Mouse (Mus musculus) regulatory T cell (primary cell): ENCODE measurements at regions not wholly inside any gene's neighbourhood (a gene's known extent, or its start where the extent isn't known, plus 50 kb on each side); places are given as distances from the start of the nearest gene placed in this dataset.

ENCODE experiments used
- in situ Hi-C: fragments of 300-600 bp; cut with MboI, MseI; formaldehyde crosslinking; loops from one replicate; pipeline ENCODE4 v1.15.1; 2025; ENCODE audit warnings: high pct_unique_total_duplicates

DNA sequence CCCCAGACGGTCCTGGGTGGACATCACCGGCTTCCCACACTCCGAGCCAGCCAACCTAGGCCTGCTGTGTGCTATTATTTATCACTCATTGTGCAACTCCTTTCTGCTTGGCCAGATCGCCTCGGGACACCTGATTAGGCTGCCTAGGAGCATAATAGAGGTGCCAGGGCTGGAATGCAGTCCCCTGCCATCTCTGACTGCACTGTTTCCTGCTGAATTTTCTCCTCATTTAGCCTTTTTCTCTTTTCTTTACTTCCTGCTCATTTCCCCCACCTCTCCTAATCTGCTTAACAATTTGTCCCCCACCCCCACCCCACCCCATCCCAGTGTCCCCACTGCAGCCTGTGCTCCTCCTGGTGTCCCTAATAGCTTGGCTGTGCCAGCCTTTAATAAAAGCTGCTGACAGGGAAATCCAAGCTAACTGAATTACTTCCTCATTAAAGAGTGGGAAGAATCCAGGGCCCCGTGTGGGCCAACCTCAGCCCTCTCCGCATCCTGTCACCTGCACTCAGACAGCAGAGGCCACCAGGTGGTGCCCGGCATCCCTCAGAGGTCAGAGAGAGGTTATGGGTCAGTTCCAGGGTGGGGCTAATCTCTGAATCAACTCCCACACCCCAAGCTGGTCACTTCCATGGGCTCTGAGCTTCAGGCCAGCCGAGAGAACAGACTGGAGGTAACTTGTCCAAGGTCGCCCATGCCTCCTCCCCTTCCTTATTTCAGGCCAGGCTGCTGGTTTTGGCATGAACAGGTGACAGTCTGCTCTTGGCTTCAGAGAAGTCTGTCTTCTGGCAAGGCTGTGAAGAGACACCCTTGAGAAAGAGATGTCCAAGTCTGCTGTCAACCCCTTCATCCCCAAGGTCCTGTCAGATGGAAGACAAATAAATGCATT lies 269.3 kb upstream of the Sdk2 start:
- in situ Hi-C loops = no loop called here

DNA sequence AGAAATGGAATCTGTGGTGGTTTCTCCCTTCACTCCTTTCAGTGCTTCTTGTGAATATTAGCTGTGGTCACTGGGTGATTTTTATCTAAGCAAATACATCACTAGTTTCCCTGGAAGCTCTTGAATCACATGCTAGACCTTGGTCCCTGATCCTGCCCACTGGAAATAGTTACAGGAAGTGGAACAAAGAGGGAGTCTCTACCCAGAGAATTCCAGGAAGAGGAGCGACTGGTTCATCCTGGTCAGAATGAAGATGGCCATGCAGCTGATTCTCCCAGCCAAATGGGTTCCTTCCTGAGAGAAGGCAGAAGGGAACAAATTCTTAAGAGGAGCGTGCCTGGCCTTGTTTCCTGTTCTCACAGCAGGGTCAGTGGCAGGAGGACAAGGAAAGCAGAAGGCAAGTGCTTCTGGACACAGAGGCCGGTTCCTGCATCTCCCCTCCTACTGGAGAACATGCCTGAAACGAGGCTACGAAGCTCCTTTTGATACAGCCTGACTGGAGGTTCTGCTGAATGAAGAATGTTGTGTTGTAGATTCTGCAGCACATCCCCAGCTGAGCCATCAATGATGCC lies 264.8 kb upstream of the Sdk2 start:
- in situ Hi-C loops = no loop called here

DNA sequence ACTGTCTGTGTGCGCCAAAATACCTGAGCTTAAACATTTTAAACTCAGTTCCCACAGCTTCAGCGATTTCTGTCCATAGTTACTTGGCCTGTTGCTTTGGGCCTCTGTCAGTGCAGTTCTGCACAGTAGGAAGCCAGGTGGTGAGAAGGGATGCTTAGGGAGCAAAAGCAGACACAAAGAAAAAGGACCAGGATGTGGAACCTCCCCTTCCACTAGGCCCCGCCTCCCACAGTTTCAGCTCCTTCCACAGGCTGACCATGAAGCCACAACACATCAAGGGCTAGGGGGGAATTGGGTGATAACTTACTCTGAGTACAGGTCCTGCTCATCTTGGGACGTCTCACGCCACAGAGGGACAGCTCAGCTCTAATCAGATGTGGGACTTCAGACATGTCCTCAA lies 263.5 kb upstream of the Sdk2 start:
- in situ Hi-C loops = no loop called here

DNA sequence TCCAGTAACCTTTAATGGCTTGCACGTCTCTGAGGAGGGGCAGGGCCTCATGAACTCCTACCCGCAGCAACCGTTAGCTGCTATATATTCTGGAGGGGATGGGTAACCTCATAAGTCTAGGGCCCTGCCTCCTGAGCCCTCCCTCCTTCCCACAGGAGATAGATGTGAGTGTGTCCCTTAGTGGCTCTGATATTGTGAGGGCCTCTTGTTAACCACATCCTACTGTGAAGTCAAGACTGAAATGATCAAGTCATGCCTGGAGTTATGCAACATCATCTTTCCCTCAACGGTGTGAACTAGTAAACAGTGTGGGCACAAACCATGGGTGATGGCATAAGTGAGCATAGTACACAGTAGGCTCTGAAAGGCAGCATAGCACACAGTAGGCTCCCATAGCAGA lies 255.8 kb upstream of the Sdk2 start:
- in situ Hi-C loops = no loop called here

DNA sequence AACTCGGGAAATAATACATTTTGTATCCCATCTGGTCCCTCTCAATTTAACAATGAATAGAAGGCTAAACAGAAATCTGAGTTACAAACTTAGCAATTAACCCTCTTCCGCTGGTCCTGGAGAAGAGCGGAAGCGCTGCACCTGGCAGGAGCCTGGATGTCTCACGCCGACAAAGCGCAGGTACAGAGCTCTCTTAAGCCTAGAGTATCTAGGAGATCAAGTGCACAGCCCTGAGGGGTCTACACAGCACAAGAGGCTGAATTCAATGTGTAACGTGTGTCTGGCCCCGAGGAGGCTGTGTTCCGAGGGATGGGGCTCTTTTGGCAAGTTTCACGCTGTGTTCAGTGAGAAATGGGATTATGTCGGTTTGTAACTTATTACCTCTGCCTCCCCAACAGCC lies 255.1 kb upstream of the Sdk2 start:
- in situ Hi-C loops = no loop called here

DNA sequence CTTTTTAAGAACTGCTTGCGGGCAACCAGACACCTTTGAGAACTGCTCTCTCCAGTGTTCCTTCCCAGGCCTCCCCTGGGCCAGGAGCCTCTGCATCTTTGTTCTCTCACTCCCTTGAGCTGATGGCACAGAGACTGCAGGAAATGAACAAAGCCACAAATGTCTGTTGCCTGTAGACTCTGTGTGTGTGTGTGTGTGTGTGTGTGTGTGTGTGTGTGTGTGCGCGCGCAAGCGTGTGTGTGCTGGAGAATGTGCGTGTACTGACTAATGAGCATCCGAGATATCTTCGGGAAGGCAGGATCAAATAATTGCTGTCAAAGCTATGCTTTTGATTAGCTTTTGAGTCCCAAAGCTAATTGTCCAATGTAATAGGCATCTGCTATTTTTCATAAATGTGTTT lies 254.7 kb upstream of the Sdk2 start:
- in situ Hi-C loops = no loop called here

DNA sequence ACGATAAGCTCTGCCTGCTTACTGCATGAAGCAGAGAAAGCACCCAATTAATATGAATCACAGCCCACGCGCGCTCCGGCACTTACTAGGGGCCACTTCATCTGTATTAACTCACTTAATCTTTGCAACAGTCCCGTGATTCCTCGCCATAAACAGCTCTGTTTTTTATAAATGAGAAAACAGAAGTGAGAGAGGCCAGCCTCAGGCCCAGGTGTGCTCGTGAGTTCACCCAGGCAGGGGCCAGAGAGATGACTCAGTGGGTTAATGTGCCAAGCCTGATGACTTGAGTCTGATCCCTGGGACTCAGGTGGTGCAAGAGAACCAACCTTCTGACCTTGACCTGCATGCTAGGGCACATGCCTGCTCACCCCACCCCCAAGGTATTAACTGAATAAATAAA lies 248.4 kb upstream of the Sdk2 start:
- in situ Hi-C loops = no loop called here

DNA sequence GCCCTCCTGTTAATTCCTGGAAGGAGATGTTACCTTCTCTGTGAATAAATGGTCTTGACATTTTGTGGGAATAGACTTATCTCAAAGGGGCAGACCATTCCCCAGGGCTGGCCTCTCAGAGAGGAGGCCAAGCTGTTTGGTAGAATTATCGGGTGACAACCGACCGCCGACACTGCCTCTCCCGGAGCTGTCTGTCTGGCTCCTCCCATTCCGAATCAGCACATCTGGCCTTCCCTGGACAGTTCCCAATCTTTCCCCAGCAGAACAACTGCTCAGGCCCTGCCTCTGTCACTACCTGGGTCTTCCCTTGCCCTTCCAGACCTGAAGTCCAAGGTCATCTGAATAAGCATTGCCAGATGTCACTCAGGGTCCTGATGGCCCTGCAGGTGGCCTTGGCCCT lies 246.8 kb upstream of the Sdk2 start:
- in situ Hi-C loops = no loop called here

DNA sequence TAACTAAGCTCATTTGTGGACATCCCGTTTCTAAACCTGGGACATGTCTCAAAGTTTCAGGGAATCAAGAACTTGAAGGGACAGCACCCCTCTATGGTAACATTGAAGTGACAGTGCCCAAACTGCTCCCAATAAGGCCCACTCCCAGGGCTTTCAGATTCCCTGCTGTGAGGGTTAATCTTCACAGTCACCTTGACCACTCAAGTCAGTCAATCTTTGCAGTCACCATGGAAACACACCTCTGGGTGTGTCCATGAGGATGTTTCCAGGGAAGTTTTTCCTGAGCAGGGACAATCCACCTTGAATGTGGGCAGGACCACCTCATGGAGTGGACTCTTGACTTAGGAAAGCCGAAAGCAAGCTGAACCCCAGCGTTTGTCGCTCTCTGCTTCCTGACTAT lies 244.8 kb upstream of the Sdk2 start:
- in situ Hi-C loops = no loop called here

DNA sequence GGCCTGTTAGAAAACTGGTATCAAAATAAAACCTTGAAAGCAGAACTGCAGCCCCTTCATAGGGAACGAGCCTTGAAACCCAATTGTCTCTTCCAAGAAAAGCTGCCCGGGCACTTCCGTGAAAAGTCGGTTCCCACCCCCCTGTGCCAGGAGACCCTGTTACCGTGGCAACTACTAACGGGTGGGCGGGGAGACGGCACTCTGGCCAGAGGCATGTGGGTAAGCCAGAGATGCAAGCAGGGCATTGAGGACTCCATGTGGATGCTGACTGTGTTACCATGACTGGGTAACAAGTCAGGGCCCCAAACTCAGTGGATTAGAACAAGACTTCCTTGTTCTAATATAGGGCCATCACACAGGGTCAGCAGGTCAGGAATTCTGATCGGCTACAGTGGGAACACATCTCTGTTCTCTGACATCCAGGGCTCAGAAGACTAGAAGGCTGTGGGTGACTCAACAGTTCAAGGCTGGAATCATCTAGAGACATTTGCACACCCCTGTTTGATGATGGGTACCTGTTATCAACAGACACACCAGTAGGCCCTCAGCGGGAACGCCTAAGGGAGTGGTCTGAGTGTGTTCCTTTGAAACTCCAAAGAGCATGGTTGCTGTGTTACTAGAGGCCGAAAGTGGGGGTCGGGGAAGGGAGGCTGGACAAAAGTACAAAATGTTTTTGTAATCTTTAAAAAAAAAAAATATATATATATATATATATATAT lies 236.9 kb upstream of the Sdk2 start:
- in situ Hi-C loops = no loop called here

DNA sequence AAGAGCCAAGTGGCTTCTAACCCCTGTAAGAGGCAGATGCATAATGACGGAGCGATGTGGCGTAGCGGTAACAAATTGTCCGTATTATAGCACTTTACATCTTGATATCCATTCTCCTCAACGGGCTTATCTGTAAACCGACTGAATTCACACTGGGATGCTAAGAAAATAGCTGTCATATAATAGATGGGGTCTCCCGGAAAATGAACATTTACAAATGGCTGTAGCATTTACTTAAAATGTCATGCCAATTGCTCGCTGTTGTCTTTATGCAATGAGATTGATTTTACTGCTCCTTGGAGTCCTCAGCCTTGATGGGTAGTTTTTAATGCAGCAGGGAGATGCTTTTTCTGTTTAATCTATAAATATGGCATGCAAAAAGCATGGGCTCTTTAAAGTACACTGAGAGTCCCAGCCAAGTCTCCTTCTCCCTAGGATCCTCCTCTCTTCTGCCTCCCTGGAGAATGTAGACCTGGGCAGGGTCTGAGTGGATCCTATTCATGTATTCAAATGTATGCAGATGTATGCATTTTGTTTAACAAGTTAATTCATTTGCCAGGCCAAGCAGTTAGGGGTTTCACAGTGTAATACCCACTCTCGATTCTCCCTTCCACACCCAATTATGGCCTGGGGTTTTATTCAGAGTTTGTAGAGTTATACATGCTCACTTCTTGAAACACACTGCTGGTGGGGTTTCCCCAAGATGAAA lies 233.9 kb upstream of the Sdk2 start:
- in situ Hi-C loops = no loop called here

DNA sequence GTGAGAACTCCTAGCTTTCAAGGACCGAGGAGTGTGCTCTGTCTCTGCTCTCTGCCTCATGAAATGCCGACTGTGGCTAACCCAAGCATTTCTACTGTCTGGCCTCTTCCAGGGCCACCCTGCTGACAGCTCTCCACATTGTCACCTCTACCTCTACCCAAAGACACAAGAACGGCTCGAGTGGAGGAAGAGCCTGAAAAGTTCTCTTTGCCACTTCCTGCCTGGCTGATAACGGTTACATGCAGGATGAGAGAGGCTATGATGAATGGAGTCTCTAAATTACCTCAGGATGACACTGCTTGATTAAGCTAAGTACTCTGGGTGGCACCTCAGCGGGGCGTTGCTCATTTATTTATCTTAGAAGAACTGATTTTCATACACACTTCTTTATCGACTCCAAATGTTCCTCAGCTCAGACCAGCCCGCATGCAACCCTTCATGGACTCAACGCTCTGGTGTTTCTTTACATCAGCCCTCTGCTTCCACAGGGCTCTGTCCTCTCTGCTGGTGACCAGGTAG lies 230.0 kb upstream of the Sdk2 start:
- in situ Hi-C loops = no loop called here

DNA sequence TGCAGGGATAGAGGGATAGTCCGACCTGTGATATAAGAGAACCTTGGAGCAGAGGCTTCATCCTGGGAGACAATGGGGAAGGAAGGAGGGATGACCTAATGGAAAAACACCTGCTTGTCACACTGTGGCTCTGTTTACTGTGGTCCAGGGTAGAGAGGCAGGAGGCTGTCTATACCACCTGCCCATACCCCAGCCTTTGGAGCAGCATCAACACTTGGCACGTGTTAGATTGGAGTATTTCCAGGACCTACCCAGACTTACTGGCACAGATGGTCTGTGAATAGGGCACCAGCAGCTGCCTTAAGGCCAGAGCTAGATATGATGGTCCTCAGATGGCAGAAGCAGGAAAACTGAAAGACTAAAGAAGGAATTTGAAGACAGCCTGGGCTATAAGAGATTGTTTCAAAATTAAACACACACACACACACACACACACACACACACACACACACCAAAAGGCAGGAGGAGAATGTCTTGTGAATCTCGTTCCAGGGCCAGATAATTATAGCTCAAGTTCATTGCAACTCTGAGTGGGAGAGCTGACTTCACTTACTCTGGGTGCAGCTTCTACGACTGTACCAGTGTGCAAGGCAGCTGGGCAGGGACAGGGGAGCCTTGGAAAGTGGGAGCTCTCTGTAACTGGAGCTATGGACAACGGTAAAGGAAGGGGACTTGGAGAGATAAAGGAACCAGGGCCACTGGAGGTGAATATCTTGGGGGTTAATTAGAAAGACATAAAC lies 227.8 kb upstream of the Sdk2 start:
- in situ Hi-C loops = no loop called here

DNA sequence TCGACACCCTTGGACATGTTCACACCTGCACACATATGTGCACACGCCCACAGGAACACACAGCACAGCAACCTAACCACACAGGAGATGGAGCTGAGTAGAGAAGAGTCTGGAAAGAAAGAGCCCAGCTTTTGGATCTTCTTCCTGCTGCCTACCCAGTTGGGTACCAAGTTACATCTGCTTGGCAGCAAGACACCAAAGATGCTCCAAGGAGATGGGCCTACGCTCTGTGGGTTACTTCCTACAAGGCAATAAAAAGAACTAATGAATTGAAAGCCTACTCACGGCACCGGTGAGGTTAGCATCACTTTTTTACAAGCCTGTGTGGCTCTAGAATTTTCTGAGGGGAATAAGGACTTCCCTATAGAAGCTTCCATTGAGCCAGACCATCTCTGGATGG lies 224.4 kb upstream of the Sdk2 start:
- in situ Hi-C loops = no loop called here

DNA sequence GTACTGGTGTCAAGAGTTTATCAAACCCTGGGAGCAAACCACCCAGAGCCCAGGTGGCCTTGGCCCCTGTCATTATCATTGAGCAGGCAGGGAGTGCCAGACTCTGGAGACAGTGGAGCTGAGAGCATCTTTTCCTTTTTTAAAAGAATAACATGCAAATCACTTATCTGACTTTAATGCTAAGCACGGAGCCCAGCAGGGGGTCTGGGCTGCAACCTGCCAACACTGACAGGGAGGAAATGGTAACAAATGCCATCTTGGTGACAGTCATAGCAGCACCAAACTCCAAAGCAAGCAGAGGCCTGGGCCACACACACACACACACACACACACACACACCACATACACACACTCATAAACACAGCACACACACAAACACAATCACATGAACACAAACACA lies 223.1 kb upstream of the Sdk2 start:
- in situ Hi-C loops = no loop called here

DNA sequence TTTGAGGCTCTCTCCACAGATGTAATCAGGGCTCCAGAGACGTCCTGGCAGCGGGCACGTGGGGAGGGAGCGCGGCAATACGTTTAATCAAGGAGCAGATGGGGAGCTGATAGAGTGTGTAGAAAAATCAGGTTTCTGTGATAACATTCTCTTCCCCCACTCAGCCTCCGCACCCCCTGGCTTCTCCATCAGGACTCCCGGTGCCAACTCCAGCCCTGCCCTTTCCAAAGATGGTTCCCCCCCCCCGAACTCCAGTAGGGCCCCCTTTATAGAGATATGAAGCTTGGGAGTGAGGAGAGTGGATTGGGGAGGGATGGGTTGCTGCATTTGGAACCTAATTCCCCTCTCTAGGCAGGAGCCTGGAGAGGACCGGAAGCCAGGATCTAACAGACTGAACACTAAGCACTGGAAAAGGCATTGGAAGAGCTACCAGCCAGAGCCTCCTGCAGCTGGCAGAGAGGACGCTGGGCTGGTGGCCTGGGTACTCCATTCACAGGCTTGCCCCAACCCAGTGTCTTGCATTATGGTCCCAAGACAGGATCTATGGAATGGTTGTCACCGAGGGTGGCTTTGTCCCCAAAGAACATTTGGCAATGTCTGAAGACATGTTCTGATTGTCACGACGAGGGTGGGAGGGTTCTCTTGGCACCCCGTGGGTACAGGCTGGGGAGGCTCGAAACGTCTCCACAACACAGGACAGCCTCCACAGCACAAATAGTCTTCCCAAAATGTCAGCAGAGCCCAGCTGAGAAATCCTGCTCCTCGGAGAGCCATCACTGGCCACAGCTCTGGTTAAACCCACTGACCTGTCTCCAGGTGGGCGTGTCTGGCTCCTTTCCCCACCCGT lies 218.2 kb upstream of the Sdk2 start:
- in situ Hi-C loops = no loop called here

DNA sequence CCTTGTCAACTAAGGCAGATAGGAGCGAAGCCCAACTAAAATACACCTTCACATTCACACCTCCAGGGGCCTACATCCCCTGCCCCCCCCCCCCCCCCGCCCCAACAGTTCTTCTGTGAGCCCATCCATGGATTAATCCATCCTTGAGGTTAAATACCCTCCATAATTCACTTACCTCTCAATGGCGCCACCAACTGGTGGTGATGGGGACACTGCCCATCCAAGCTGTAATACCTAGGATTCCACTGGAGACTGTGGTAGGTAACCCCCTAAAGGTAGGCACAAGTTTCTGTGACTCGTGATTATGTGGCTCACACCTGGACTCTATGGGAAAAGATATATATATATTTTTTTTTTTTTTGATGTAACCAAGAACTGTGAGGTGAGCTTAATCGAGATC lies 216.4 kb upstream of the Sdk2 start:
- in situ Hi-C loops = no loop called here

DNA sequence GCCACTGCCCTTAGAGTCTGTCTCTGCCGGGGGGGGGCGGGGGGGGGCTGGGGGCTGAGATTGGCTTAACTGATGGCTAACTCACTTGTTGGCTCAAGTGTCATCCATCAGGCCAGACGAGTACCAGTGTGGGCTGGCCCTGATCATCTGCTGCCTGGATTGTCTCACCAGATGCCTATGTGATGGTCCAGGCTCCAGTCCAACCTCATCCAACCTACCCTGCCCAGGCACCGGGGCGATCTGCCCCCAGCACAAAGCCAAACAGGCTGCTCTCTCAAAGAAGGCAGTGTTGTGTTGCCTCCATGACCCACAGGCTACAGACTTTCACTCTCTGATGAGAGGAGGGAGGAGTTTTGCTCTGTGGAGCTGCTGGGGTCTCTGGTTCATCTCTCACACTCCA lies 215.7 kb upstream of the Sdk2 start:
- in situ Hi-C loops = no loop called here

DNA sequence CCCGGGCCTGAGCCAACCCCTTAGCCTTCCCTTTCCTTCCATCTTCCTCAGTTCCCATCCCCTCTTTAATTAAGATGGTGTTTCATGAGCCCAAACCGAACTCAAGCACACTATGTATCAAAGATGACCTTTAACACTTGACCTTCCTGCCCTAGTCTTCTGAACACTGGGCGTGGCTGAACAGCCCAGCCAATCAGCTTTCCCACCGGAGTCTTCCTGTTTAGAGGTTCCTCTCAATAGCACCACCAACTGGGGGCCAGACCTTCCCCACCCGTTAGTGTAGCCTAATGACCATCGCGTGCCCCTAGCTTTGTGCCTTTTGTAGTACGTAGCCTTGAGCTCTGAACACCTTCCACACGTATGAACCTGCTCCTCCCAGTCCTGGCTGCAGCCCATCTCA lies 215.0 kb upstream of the Sdk2 start:
- in situ Hi-C loops = no loop called here

DNA sequence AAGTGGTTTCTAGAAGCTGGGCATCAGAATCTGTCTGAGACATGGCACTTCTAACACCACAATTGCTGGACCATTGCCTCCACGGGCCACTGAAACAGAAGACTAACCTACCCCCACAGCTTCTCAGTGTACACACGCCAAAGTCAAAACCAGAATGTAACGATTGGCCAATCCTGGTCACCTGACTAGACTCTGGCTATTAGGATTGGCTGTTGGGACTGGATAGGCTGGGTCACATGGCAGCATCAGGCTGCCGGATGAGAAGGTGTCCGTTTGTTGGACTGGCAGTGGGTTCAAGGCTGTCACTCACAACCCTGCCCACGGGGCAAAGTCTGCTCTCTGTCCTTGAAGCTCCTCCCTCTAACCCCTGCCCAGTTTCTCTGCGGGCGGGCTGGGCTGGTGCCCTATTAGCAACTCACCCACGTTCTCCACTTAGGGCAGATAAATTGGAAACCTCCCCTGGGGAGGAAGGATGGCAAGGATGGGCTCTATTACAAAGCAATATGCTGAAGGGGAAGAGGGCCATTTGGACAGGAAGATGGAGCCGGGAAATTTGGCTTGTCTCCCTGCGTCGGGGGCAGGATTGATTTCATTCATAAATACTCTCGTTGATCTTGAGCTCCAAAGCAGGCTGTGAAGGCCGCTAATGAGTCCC lies 214.3 kb upstream of the Sdk2 start:
- in situ Hi-C loops = no loop called here
